Mouse (Mus musculus) c-Kit-negative CD71-positive TER-119-positive erythroid progenitor cells, embryonic 14.5 days (primary cell): ENCODE measurements around the gene Fgfr2.
"Not testable (repeated sequence)": the region's sequence is repeated elsewhere in the genome, so short reads cannot be mapped to it uniquely, and the experiment has no call there.

Experiments
- DNase-seq: peaks from one replicate; pipeline ENCODE4 v3.0.0-alpha.2; 2013; ENCODE audit warnings: low read depth, low spot score

Gene Fgfr2

DNA sequence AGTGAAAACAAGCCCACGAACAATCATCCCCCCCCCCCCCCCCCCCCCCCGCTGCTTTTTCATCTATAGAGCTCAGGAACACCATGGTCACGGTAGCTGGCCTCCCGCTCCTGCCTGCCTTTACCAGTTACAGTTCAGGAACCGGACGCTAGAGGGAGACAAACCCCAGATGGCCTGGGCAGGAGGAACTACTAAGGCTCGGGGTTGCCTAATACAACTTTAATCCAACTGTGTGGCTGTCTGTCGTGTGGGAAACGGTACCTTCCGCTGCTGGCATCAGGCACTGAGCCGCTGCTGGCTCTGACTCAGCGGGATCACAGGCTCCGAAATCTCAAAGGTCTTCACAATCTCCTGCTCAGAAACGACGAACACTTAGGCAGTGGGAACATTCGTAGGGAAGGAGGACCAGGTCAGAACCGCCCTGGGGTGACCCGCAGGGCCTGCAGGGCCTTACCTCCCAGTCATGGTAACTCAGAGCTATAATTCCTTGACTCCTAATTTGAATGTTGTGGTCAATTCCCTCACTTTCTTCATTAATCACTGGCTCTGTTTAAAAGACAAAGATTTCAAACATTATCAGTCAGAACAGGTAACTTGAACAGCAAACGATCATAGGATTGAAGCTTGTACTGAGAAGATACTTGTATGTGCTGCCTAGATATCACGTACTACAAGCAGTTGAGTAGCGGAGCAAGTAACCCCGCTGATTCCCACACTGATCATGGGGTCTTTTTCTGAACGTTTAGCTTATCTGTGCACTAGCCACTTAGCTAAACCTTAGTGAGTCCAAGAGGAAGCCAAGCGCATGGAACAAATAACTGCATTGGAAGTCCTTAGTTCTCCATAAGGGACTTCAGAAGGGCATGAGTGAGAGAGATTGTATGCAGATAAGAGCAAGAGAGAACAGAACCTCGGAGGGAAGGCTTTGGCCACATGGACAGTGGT lies 2589.6 kb downstream of the Fgfr2 start:
- DNase-seq, result peak; percentile 62

DNA sequence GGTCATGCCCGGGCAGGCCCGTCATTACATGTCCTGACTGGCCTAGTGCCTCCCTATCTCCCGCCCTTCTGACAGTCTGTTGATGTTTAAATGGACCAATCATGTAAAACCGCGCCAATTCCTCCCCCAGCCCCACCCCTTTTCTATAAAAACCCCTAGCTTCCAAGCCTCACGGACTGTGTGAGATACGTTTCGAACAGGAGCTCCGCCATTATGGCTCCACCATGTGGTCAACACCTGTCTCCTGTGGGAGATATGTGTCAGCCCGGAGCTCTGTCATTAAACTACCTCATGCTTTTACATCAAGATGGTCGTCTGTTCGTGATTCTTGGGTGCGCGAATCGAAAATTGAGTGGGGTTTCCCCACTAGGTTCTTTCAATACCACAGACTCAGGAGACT lies 2592.0 kb downstream of the Fgfr2 start:
- DNase-seq, result not testable (repeated sequence)

DNA sequence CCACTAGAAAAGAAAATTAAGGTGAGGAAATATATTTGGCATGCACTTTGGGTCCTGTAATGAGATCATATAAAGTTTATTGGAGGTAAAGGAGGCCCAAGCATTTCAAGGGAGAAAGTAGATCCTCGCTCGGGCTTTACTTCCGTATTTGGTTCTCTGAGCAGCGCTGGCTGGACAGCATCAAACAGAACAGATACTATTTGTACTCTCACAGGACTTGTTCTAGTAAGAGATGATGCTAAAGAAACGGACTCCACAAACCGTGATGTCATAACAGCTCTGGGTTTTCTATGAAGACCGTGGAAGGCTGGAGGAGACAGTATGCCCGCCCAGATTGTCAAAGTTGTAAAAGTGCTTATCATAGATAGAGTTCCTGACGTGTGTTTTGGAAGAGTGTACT lies 2595.8 kb downstream of the Fgfr2 start:
- DNase-seq, result no peak

DNA sequence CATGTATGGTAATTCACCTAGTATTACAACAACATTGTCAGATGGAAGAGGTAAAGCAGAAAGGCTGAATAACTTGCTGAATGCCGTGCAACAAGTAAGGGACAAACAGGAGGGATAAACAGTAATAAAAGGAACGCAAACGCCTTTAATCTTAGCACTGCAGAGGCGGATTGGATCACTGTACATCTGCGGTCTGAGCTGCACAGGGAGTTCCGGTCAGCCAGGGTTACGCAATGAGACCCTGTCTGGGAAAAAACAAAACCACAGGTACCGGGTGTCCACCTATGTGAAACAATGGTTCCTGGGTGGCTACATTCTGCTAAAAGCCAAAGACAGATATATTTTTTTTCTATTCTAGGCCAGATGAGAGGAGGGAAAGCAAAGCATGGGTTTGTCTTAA lies 2599.7 kb downstream of the Fgfr2 start:
- no peak for DNase-seq

DNA sequence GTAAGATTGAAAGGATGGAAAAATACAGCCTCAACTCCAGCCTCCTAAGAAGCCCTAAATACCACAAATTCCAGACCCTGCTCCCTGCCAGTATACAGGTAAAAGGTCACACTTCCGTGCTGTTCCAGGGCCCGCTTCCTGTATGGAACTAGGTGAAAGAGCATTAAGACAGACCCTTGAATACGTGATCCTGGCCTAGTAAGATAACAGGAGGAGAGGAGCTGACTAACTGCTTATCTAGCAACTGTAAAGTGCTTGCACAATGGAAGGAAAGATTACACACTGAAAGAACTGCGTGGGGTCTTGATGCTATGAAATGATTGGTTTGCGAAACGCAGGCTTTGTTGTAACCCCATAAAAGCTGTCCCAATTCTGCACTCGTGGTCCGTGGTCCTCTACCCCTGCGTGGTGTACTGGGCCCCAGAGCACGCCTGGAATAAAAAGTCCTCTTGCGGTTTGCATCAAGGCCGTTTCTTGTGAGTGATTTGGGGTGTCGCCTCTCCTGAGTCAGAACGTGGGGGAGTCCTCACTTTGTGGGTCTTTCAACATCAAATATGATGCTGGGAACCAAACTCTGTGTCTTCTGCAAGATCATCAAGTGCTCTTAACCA lies 2602.2 kb downstream of the Fgfr2 start:
- DNase-seq, result no peak

DNA sequence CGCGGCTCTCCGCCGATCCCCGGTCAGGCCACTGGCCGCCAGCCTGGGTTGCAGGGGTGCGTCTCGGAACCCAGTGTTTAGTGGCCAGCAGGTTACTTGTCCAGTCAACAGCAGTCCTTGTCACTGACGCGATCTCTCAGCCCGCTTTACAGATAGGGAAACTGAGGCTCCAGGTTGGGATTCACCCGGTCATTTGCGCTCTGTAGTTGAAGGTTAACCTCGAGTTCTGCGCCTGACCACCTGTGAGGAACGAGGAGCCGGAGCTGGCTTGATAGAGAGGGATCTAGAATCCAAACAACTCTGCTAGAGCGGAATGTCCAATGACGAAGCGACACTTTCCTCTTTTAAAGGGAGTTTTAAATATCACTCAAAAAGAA lies 2603.1 kb downstream of the Fgfr2 start, which contains the start of gene Ate1:
TSS of gene Ate1 (minus strand) at position 321 of the 377 bp plus-strand sequence.
- no peak for DNase-seq

DNA sequence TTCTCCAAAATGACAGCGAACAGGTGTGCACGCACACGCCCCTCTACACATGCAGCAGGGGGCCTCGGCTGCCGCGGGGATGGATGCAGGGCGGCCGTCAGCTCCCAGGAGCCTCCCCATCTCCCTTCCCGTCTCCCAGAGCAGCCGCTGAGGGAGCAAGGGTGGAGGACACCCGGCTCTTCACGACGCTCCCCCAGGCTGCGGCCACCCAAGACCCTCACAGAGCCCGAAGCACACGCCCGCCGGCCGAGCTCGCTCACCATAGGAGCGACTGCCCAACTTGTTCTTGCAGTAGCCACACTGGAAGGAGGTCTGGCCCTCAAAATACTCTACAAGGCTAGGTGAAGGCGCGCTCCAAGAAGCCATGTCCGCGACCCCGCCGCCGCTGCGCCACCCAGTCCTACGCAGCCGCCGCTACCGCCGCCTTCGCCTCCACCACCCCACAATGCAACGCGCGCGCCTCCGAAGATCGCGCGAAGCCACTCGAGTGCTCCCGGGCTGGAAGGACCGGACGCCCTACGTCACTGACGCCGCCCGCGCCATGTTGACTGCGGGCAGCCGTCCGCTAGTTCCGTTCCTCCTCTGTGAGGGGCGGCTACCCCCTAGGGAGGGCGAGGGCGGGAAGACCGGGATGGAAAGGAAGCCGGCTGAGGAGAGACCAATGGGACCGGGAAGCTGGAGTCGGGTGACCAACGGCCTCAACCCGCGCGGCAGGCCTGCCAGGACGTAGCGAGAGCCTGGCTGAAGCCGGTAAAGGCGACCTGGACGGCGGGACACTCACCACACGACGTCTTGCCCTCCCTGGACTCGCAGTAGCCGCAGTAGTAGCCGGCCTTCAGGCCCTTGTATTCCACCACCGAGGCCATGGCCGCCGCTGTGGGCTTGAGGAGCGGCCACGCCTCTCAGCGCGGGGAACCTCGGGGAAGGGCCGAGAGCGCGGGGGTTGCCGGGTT lies 2603.8 kb downstream of the Fgfr2 start:
- DNase-seq, result peak; percentile 86

DNA sequence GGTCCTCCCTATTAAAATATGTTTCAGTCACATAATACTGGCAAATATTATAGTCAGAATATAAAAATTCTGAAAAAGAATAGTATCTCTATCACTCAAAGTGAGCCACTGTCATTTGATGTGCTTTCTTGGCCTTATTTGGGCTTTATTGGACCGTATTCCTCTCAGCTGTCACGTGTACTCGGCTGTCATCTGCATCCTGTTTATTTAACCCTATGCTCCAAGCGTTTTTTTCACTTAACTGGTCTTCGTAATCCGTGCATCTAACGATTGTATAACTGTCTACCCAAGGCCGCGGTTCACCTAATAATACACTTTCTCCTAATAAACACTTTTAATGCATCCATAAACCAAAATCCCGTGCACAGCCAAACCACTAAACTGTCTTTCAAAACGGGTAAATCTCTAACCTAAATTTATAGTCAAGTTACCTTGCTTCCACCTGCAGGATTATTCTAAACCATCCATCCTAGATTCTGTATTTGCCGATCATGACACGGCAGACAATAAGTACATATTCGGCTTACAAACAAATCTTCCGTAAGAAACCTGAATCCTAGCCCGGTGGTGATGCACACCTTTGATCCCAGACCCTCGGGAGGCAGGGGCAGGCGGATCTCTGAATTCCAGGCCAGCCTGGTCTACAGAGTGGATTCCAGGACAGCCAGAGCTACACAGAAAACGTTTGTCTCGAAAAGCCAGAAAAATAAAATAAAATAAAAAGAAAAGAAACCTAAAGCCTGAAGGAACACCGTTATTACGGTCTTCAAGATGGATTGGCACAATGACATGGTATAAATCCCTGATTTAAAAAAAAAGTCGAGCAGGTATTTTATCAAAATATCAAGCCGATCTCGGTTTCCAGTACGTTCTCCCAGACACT lies 2604.7 kb downstream of the Fgfr2 start:
- no peak for DNase-seq

DNA sequence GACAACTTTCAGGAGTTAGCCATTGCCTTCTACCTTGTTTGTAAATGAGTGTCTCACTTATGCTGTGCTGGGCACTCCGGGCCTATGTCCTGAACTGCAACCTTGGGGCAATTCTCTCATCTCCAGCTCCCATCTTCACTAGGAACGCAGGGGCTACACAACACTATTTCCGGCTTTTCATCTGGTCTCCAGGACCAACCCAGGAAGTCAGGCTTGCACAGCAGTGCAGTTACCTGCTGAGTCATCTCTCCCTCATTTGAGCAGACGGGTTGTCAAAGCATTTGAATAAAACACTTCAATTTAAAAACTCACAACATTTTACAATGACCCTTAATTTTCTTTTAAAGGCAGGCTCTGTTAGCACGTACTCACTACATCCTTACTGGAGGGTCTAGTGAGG lies 2612.9 kb downstream of the Fgfr2 start:
- no peak for DNase-seq

DNA sequence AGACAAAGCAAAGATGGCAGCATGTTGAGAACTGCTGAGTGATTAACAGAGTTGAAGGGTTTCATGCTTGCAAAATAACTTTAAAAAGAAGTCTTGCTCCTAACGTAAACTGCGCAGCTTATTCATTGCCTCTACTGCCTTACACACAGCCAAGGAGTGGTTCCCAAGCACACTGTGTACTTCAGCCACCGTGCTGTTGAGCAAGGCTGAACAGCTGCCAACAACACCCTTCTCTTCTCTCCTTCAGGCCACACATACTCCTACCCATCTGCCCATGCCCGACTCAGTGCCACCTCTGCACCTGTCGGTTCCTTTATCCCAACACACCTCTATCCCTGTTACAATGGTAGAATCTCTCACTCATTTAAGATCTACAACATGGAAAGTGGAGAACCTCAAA lies 2620.1 kb downstream of the Fgfr2 start:
- no peak for DNase-seq

DNA sequence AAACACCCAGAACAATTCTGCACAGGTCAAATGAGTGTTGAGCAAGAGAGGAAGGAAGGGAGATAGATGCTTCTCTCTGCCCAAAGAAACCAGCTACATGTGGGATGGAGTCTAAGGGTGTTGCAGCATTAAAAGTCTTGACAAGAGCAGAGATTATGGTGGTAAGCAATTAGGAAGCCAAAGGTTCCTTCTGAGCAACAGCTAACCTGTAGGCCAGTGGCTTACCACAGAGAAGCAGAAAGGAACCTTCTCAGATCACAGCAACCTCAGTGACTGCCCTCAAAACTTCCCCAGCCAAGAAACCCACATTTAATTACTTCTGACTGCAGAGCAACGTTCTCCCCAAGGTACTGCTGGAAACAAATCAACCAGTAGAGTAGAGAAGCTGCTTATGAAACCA lies 2621.7 kb downstream of the Fgfr2 start:
- DNase-seq, result no peak

DNA sequence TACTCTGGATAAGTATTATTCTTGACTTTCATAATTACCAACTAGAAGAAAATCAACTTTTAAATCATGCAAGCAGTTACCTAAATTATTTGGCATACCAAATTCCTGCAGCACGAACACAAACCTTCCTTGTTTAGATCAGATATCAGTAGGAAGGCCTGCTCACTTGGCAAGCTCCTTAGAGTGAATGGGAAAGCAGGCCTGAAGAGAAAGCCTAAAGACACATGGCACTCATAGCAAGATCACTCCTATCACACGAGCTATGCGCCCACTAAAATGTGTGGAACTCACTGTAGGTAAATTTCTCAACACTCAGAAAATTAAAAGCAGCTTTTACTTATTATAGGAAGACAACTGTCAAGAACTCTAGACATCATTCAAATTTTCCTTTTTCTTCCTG lies 2629.8 kb downstream of the Fgfr2 start:
- DNase-seq, result no peak

DNA sequence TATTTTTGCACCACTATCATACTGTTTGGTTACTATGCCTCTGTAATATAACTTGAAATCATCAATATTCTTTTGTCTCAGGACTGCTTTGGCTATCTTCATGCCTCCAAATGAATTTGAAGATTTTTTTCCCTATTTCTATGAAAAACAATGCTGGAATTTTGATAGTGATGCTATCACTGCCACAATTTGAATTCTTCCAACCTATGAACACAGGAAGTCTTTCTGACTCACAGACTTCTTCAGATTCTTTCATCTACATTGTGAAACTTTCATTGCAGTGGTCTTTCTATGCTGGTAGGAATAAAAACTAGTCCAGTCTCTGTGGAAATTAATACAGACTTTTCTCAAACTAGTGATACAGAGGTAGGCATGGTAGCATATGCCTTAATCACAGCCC lies 2631.1 kb downstream of the Fgfr2 start:
- DNase-seq, result no peak

DNA sequence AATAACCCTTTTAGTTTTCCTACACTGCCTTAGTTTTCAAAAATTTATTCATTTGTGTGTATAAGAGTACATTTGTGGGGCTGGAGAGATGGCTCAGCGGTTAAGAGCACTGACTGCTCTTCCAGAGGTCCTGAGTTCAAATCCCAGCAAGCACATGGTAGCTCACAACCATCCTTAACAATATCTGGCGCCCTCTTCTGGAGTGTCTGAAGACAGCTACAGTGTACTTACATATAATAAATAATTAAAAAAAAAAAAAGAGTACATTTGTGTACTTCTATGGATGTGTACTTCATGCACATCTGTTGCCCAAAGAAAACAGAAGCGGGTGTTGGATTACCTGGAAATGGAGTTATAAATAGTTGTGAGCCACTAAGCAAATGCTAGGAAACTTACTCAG lies 2644.1 kb downstream of the Fgfr2 start:
- DNase-seq, result not testable (repeated sequence)

DNA sequence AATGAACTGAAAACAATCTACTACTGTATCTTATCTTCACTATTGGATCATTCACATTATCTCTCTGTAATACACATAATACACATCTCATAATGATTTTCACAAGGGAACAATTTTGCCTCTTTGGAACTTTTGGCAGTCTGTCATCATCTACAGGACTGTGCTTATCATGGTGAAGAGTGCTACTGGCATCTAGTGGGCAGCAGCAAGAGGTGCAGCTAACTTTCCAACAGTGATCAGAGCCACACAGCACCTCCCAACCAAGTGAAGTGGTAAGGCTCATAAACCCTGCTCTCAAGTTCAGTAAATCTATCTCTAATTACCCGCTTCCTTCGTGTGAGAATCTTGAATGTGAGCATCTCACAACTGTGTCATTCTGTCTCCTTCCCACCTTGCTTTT lies 2647.2 kb downstream of the Fgfr2 start:
- no peak for DNase-seq

DNA sequence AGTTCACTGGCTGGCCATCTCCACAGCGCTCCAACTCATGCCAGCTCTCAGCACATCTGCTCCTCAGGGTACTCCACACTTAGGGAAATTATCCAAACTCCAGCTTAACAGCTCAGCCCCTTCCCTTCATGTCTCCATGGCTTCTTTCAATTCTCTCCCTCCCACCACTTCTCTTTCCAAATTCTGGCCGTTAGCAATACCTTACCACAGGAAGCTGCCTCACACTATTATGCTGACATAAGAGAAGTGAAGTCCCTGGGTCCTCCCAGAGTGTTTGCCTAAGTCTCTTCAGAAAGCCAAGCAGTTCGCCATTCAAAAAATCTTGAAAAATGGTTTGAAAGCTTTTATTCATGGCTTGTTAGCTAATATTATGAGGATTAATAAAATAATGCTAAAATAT lies 2649.3 kb downstream of the Fgfr2 start:
- no peak for DNase-seq

DNA sequence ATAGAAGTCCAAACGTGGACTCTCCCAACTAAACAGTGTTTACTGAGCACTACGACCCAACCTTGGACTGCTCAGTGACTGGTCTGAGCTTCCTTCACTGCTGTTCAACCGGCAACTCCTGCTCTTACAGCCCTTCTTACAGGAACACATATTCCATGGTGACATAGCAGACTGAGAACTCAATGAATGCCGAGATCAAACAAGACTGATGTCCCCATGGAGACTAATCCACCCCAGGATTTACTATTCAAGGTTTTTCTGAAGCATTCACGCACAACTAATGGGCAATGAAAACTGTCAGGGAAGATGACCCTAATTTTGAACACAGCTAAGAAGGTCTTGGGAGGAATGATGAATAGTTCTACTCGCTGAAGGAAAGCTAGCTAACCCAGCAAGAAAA lies 2650.5 kb downstream of the Fgfr2 start:
- no peak for DNase-seq

DNA sequence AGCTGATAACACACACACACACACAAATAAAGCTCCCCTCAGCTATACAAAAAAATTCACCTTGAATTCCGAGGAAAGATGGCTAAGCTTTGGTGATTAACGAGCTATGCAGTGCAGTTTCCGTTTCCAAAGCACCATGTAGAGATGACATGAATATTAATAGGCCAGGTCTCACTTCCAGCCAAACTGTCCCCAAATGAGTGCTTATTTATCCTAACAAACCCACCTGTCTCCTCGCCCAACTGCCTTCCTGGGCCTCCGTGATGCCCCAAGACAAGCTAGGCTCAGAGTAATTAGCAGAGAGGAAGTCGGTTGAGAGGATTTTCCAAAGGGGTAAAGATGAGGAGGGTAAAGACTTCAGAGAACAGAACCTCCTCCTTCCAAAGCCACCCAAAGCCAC lies 2652.1 kb downstream of the Fgfr2 start:
- no peak for DNase-seq

DNA sequence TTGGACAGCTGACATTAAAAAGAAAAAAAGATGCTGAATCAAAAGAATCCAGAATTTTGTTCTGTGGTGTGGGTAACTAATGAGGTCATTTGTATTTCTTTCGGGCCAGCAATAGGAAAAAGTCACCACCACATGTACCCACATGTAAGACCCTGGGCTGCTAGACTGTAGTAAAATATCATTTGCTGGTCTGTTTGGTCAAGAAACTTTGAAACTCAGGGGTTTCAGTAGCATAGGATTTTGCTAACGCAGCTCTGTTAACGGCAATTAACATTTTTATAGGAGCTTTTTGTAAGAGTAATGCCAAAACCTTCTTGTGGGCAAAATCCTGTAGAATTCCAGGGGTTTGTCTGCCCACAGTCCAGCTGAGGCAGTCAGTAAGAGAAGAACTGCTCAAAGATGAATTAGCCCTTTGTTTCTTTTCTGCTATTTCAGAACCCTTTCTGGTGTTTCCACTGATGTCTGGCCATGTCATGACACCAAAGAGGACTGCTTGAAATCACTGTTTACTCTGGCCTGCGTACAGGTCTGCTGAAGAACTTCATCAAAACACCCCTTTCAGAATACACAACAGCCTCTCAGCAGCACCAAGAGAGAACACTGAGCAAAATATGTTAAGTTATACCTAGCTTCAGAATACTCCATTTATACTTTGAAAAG lies 2667.4 kb downstream of the Fgfr2 start:
- no peak for DNase-seq

DNA sequence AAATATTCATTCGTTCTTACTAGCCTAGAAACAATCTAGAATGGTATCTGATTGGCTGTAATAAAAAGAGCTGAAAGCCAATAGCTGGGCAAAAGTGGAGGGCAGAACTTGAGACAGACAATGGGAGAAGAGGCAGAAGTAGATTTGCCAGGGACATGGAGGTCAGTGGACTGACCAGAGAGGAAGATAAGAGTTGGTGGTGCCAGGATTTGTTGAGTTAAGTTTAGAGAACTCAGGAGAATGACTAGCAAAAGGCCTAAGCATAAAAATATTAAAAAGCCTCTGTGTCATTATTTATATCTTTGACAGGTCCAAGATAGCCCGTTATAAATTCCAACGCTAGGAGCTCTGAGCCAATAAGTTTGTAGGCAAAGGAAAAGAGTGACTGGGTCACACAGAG lies 2668.9 kb downstream of the Fgfr2 start:
- no peak for DNase-seq
